Comparison of ENCODE assay signal across 20 mouse cellular contexts in the genomic region with DNA sequence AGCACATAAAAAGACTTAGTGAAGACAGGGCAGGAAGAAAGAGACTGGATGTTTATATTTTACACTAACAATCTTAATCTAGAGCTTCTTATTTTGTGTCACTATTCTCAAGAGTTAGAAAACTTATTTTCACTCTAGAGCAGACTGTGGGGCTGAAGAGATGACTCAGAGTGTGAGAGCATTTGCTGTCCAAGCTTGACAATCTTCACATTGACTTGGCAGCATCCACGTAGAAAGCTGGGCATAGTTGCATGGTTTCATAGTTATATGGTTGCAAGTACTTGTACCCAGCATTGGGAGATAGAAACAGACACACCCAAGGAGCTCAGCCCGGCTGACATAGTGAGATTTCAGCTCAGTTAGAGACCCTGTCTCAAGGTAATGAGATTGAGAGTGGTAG.
"Had no signal": no experiment of that assay in that cellular context is flagged by ENCODE, and none has a peak within 500 bp of the region (broad histone marks: within the 10 kb centered on the region; RNA-seq: fewer than 3 reads in every experiment).

No protein-coding gene starts in this region.

- H3K36me3 ChIP-seq: limb, embryonic 12.5 days; limb, embryonic 15.5 days; midbrain, embryonic 13.5 days had no signal

- H3K27me3 ChIP-seq: limb, embryonic 12.5 days; limb, embryonic 15.5 days; midbrain, embryonic 13.5 days had no signal

- H3K4me3 ChIP-seq: layer of hippocampus, adult 2 months; limb, embryonic 12.5 days; limb, embryonic 15.5 days; midbrain, embryonic 13.5 days had no signal

- DNase-seq: kidney, adult 18-20 months; kidney, postnatal 25 days; layer of hippocampus, adult 9-11 months; liver, postnatal 0 days; lung, embryonic 14.5 days; right cerebral cortex, postnatal 25 days; thymus, adult 2 months; thymus, postnatal 14 days; thymus, postnatal 4 days had no signal

- H3K9me3 ChIP-seq: limb, embryonic 12.5 days; limb, embryonic 15.5 days; midbrain, embryonic 13.5 days had no signal

- H3K9ac ChIP-seq: limb, embryonic 12.5 days; limb, embryonic 15.5 days; liver, embryonic 14.5 days; liver, postnatal 0 days; lung, embryonic 14.5 days; midbrain, embryonic 13.5 days had no signal

- H3K4me1 ChIP-seq: limb, embryonic 12.5 days; limb, embryonic 15.5 days had no signal

- H3K27ac ChIP-seq: kidney, postnatal 0 days; layer of hippocampus, adult 2 months; limb, embryonic 12.5 days; limb, embryonic 15.5 days; liver, embryonic 14.5 days; macrophage; midbrain, embryonic 13.5 days; stomach, postnatal 0 days had no signal

- ATAC-seq: liver, postnatal 0 days; lung, postnatal 0 days; midbrain, embryonic 13.5 days; midbrain, embryonic 16.5 days had no signal

- H3K4me2 ChIP-seq: limb, embryonic 12.5 days; limb, embryonic 15.5 days; liver, embryonic 11.5 days; lung, embryonic 14.5 days; midbrain, embryonic 13.5 days had no signal
